Mouse (Mus musculus) erythroblast, embryonic 14.5 days (primary cell): ENCODE results near the gene Asic1. TPM values are rescaled to one million over a fixed set of nuclear protein-coding genes. Genes with fewer than 3 reads are reported as not detected.

ENCODE experiments used
- H3K27me3 ChIP-seq: 2 replicates; pipeline ENCODE4 v1.6.1; 2012; ENCODE audit warnings: inconsistent platforms; ENCODE audit not compliant: control insufficient read depth
- H3K36me3 ChIP-seq: 2 replicates; pipeline ENCODE4 v1.6.1; 2012; ENCODE audit warnings: mild to moderate bottlenecking, inconsistent platforms; ENCODE audit not compliant: control insufficient read depth
- H3K4me1 ChIP-seq: 2 replicates; pipeline ENCODE4 v1.6.1; 2012; ENCODE audit warnings: inconsistent platforms; ENCODE audit not compliant: control insufficient read depth
- H3K4me3 ChIP-seq: replicated peaks from 2 replicates; pipeline ENCODE3; 2012; ENCODE audit warnings: moderate library complexity, mild to moderate bottlenecking, inconsistent platforms
- H3K9me3 ChIP-seq: 2 replicates; pipeline ENCODE4 v1.6.1; 2012; ENCODE audit warnings: low read length, inconsistent platforms, mixed read lengths; ENCODE audit not compliant: control insufficient read depth
- GATA1 ChIP-seq: IDR thresholded peaks from 2 replicates; pipeline ENCODE4 v1.6.1; 2012; ENCODE audit warnings: low read length, inconsistent platforms, mixed read lengths
- TAL1 ChIP-seq: IDR thresholded peaks from 3 replicates; pipeline ENCODE4 v1.6.1; 2012; ENCODE audit warnings: low read length, inconsistent platforms, mixed read lengths
- polyA plus RNA-seq: library from polyadenylated mRNA; stranded (reverse); fragments of >175 nt; gene quantifications from 2 replicates; pipeline ENCODE4 v1.2.3, GENCODE M21; 2012

Asic1 gene
- polyA plus RNA-seq, 1 experiment: not detected

DNA sequence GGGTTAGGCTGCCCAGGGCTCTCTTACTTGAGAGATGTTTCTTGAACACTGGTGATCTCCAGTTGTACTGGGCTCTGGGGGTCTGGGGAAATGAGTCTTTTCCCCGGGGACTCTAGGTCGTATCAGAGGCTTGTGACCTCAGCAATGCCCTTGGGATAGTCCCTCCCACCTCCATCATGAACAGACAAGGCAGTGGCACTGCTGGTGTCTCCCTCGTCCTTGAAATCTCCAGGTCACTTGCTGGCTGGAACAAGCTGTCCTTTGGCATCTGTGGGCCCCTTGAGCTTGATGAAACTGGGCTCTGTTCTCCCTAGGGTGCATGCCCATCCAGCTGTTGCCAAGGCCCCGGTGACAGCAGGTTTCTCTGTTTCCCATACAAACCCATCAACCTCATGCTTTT, 44.0 kb downstream of the Asic1 start:
- peaks cover 12% of the 10 kb centered on the region for H3K4me1 ChIP-seq
- peaks cover 49% of the 10 kb centered on the region for H3K36me3 ChIP-seq
- no peak for TF ChIP-seq TAL1
- TF ChIP-seq GATA1: no peak
- no peak overlapping the region for H3K4me3 ChIP-seq
- no peaks in the 10 kb centered on the region for H3K9me3 ChIP-seq
- H3K27me3 ChIP-seq: no peaks in the 10 kb centered on the region

DNA sequence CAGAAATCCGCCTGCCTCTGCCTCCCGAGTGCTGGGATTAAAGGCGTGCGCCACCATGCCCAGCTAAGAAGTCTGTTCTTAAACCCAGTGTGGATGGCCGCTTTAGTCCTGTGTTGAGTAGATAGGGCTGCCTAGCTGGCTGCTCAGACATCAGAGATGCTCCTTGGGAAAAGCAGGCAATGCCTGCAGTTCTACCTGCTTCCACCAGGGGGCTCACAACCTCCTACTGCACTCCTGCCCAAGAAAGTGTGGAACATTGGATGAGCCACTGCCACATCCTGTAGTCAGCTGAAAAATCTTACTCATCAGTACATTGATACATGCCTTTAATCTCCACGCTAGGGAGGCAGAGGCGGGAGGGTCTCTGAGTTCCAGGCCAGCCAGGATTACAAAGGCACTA, 44.7 kb downstream of the Asic1 start:
- Histone ChIP-seq H3K27me3 (no peaks in the 10 kb centered on the region), H3K4me1 (peaks cover 12% of the 10 kb centered on the region), H3K4me3 (no peak overlapping the region), H3K36me3 (peaks cover 42% of the 10 kb centered on the region), H3K9me3 (no peaks in the 10 kb centered on the region)
- no peak for TF ChIP-seq GATA1
- TF ChIP-seq TAL1: no peak

DNA sequence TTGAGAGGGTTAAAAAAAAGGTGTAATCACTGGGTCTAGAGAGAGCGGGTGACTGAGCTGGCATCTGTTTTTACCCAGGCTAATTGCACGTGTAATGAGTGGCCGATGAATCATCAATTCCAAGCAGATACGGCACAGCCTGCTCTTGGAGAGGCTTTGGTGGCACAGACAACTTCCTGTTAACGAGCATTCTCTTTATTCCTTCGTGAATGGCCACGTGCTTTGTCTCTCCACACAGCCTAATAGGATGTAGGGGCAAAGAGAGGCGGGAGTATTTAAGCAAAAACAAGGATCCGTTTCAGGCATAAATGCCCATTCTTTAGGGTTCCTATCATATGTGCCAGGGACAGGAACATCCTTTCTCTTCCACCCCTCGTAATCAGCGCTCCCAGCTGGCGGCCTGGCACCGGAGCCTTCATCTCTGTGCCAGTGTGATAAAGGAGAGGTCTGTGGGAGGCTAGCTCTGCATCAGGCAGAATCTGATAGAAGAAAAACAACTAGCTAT, 45.2 kb downstream of the Asic1 start:
- TF ChIP-seq TAL1 (no peak), GATA1 (no peak)
- no peak overlapping the region for H3K4me3 ChIP-seq
- peaks cover 12% of the 10 kb centered on the region for H3K4me1 ChIP-seq
- no peaks in the 10 kb centered on the region for H3K9me3 ChIP-seq
- peaks cover 37% of the 10 kb centered on the region for H3K36me3 ChIP-seq
- H3K27me3 ChIP-seq: no peaks in the 10 kb centered on the region; the same call in 1 of the 2 replicates

DNA sequence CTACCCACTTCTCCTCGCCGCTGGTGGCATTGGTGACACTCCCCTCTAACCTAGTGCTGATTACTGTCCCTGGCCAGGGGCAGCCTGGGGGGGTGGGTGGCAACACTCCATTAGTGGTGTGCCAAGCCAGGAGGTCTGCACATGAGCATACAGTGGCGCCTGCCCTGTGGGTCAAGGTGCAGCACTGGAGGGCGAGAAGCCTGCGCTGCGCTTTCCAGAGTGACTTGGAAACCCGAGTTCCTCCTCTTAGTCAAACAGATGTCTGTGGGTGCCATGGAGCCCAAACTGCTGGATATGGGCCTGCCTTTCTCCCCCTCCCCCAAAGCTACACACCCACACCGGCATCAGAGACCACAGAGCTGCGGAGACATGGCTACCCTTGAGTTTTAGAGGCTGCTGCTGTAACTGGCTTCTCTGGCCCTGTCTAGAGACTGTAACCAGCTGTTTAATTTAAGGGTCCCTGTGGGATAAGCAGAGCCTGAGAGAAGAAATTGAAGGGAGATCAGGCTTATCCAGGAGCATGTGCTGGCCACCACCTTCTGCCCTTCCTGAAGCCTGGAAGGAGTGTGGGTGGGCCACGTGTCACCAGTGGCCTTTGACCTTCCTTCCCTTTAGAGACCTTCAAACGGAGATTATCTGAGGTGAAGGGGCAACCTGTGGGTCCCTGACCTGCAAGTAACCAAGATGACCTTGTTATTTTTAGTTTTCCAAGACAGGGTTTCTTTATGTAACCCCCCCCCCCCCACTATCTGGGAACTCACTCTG, 46.0 kb downstream of the Asic1 start:
- Histone ChIP-seq H3K4me1 (peaks cover 12% of the 10 kb centered on the region), H3K4me3 (no peak overlapping the region), H3K27me3 (no peaks in the 10 kb centered on the region; the same call in 1 of the 2 replicates), H3K9me3 (no peaks in the 10 kb centered on the region), H3K36me3 (peaks cover 29% of the 10 kb centered on the region)
- TF ChIP-seq TAL1 (no peak), GATA1 (no peak)

DNA sequence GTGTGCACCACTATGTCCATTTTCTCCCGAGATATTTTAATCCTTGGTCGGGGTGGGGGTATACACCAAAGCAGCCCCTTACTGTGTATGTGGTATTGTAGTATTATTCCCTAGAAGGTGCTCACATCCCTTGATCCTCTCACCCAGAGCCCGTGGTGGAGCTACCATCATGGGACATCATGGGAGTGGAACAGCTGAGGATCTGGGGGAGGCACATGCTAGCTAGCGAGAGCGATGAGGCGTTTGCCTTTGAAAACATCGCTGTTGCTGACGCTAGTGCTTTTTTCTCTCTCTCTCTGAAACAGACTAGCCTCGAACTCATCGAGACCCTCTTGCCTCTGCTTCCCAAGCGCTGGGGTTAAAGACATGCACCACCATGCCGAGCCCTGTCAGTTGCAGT, 46.6 kb downstream of the Asic1 start:
- Histone ChIP-seq H3K4me1 (peaks cover 12% of the 10 kb centered on the region), H3K9me3 (no peaks in the 10 kb centered on the region), H3K36me3 (peaks cover 23% of the 10 kb centered on the region), H3K27me3 (no peaks in the 10 kb centered on the region; the same call in 1 of the 2 replicates), H3K4me3 (no peak overlapping the region)
- TF ChIP-seq TAL1 (no peak), GATA1 (no peak)

DNA sequence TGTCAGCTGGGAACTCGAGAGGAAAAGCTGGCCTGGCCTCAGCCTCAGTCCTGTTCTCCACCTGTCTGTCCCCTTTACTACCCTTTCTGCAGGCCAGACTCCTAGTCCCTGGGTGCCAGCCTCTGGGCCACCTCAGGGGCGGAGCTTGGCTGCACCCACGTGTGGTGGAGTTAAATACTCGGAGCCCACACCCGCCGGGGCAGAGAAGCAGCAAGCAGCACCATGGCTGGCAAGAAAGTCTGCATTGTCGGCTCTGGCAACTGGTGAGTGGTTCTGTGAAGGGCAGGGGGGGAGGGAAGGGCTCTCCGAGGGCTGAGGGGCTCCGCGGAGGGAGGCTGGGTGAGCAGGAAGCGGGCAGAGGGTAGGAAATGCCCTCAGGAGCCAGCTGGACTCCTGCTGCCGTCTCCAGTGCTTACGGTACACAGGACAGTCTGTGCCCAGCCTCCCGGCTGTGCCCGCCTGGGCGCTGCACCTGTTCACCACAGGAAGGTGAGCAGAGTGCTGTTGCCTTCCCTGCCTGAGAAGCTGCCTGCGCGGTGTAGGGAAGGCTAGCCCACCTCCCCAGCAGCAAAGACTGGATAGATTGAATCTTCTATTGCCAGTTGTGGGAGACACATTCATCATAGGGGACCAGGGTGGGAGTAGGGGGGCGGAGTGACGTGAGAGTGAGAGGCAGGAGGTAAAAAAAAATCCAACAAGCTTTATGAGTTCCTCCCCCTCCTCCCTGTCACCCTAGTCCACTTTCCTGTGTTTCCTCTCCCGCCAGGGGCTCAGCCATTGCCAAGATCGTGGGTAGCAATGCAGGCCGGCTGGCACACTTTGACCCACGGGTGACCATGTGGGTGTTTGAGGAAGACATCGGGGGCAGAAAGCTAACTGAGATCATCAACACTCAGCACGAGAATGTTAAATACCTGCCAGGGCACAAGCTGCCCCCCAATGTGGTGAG, 47.5 kb downstream of the Asic1 start, which contains the start of gene Gpd1:
Gene Gpd1, plus strand, starts transcription at position 130 of the 949 bp plus-strand sequence.
- Histone ChIP-seq H3K4me3 (peak within 1 kb of the TSS; percentile 46), H3K36me3 (peaks cover 14% of the 10 kb centered on the region), H3K27me3 (no peaks in the 10 kb centered on the region; the same call in 1 of the 2 replicates), H3K9me3 (no peaks in the 10 kb centered on the region), H3K4me1 (peaks cover 12% of the 10 kb centered on the region)
- no peak for TF ChIP-seq GATA1
- no peak for TF ChIP-seq TAL1

DNA sequence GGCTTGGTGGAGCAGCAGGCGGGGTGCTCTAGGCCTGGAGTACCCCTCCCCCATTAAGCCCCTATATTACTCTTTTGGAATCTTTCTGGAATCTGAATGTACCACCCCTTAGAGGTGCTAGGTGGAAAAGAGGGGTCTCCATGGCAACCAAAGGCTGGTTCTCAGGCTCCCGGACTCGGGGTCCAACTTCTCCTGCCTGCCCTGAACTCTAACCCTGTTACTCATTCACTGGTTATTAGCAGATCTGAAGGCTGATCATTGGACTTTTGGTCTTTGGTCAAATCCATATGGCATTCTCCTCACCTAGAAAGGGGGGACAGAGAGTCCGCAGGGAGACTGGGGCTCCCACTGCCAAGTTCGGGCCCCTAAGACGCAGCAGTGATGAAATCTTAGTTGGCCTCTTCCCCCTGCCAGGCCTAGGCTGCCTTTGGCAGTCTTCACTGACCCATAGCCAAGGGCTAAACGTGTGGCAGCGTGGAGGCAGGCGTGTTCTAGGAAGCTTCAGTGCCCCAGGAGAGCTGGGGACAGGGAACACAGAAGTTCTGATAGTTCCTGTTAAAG, 48.4 kb downstream of the Asic1 start:
- TF ChIP-seq GATA1: no peak
- no peak for TF ChIP-seq TAL1
- Histone ChIP-seq H3K9me3 (no peaks in the 10 kb centered on the region), H3K4me1 (peaks cover 13% of the 10 kb centered on the region), H3K4me3 (no peak overlapping the region), H3K27me3 (peaks cover 4% of the 10 kb centered on the region; the same call in 1 of the 2 replicates), H3K36me3 (peaks cover 5% of the 10 kb centered on the region)

DNA sequence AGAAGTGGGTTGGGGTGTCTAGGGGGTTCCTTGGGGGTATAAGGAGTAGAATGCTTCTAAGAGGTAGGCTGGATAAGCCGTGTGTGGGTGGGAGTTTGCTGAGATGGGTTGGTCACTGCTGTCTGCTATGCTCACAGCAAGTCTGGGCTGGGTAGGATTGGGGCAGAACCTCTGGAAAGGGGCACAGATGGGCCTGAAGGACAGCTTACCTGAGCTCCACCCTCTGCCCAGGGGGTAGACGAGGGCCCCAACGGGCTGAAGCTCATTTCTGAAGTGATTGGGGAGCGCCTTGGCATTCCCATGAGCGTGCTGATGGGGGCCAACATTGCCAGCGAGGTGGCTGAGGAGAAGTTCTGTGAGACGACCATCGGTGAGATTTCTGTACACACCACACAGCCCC, 49.7 kb downstream of the Asic1 start:
- Histone ChIP-seq H3K4me1 (peaks cover 24% of the 10 kb centered on the region), H3K27me3 (peaks cover 11% of the 10 kb centered on the region)

More for the DNA sequence above, 49.7 kb downstream of the Asic1 start:
- TF ChIP-seq TAL1: no peak
- TF ChIP-seq GATA1: no peak
- Histone ChIP-seq H3K4me3 (no peak overlapping the region), H3K36me3 (no peaks in the 10 kb centered on the region; the same call in 1 of the 2 replicates), H3K9me3 (no peaks in the 10 kb centered on the region)
